Mouse (Mus musculus): ENCODE measurements at regions not wholly inside any gene's neighbourhood (a gene's known extent, or its start where the extent isn't known, plus 50 kb on each side); places are given as distances from the start of the nearest gene placed in this dataset.
A peak's percentile ranks its signal among the peaks of the same experiment; 100 is the strongest.

GRCm38 (mm10) chr4:21222631-21223030, 463.1 kb downstream of the Prdm13 start:
- 0 out of 2 replicates have a peak, but pooled peaks have one; percentile 47 for ATAC-seq (ENCODE audit: insufficient read depth, low FRiP score, low read depth)
- Histone ChIP-seq H3K9ac (no peak overlapping the region), H3K9me3 (no peaks in the 10 kb centered on the region), H3K4me2 (no peak overlapping the region), H3K36me3 (no peaks in the 10 kb centered on the region), H3K27me3 (replicated peaks) (no peaks in the 10 kb centered on the region), H3K4me3 (replicated peaks) (no peak overlapping the region), H3K4me1 (no peaks in the 10 kb centered on the region), H3K27ac (no peak overlapping the region)
- WGBS, result 32% methylated on average over 4 of the region's 4 CpGs

GRCm38 (mm10) chr4:21207617-21208016, 478.1 kb downstream of the Prdm13 start:
- Histone ChIP-seq H3K9ac (no peak overlapping the region), H3K36me3 (no peaks in the 10 kb centered on the region), H3K27me3 (replicated peaks) (no peaks in the 10 kb centered on the region), H3K27ac (no peak overlapping the region), H3K4me2 (no peak overlapping the region), H3K4me1 (no peaks in the 10 kb centered on the region), H3K4me3 (replicated peaks) (no peak overlapping the region), H3K9me3 (no peaks in the 10 kb centered on the region)
- 90% methylated on average over 4 of the region's 4 CpGs for WGBS
- ATAC-seq (ENCODE audit: insufficient read depth, low FRiP score, low read depth), result no peak

- Histone ChIP-seq H3K4me3 (replicated peaks) (no peak overlapping the region), H3K9ac (no peak overlapping the region), H3K4me2 (no peak overlapping the region), H3K9me3 (no peaks in the 10 kb centered on the region), H3K36me3 (no peaks in the 10 kb centered on the region), H3K27me3 (replicated peaks) (no peaks in the 10 kb centered on the region), H3K27ac (no peak overlapping the region), H3K4me1 (no peaks in the 10 kb centered on the region)
- ATAC-seq (ENCODE audit: insufficient read depth, low FRiP score, low read depth), result no peak
- WGBS, result 81% methylated on average over 1 of the region's 1 CpGs
Measured at GRCm38 (mm10) chr4:21195620-21196019, 490.1 kb downstream of the Prdm13 start.

- Histone ChIP-seq H3K9me3 (no peaks in the 10 kb centered on the region), H3K4me2 (no peak overlapping the region), H3K27ac (no peak overlapping the region), H3K4me3 (replicated peaks) (no peak overlapping the region), H3K4me1 (no peaks in the 10 kb centered on the region), H3K9ac (no peak overlapping the region), H3K36me3 (no peaks in the 10 kb centered on the region), H3K27me3 (replicated peaks) (no peaks in the 10 kb centered on the region)
- ATAC-seq (ENCODE audit: insufficient read depth, low FRiP score, low read depth), result no peak
- 79% methylated on average over 6 of the region's 6 CpGs for WGBS
Measured at GRCm38 (mm10) chr4:21173789-21174188, 512.0 kb downstream of the Prdm13 start.

GRCm38 (mm10) chr4:21173019-21173418, 512.7 kb downstream of the Prdm13 start:
- no peaks in the 10 kb centered on the region for H3K9me3 ChIP-seq
- no peak overlapping the region for H3K4me2 ChIP-seq
- no peak overlapping the region for H3K4me3 ChIP-seq (replicated peaks)
- H3K9ac ChIP-seq, result no peak overlapping the region
- no peaks in the 10 kb centered on the region for H3K4me1 ChIP-seq
- no peak for ATAC-seq (ENCODE audit: insufficient read depth, low FRiP score, low read depth)
- H3K36me3 ChIP-seq, result no peaks in the 10 kb centered on the region
- 91% methylated on average over 1 of the region's 1 CpGs for WGBS
- no peak overlapping the region for H3K27ac ChIP-seq
- H3K27me3 ChIP-seq (replicated peaks), result no peaks in the 10 kb centered on the region

GRCm38 (mm10) chr4:21170734-21171133, 515.0 kb downstream of the Prdm13 start:
- Histone ChIP-seq H3K27me3 (replicated peaks) (no peaks in the 10 kb centered on the region), H3K9me3 (no peaks in the 10 kb centered on the region), H3K4me2 (no peak overlapping the region), H3K4me3 (replicated peaks) (no peak overlapping the region), H3K27ac (no peak overlapping the region), H3K9ac (no peak overlapping the region), H3K36me3 (no peaks in the 10 kb centered on the region), H3K4me1 (no peaks in the 10 kb centered on the region)
- ATAC-seq (ENCODE audit: insufficient read depth, low FRiP score, low read depth), result no peak
- 74% methylated on average over 3 of the region's 3 CpGs for WGBS

GRCm38 (mm10) chr4:21162124-21162523, 523.6 kb downstream of the Prdm13 start:
- Histone ChIP-seq H3K9ac (no peak overlapping the region), H3K27ac (no peak overlapping the region), H3K4me2 (no peak overlapping the region), H3K9me3 (no peaks in the 10 kb centered on the region), H3K4me3 (replicated peaks) (no peak overlapping the region), H3K27me3 (replicated peaks) (no peaks in the 10 kb centered on the region), H3K36me3 (no peaks in the 10 kb centered on the region), H3K4me1 (no peaks in the 10 kb centered on the region)
- ATAC-seq (ENCODE audit: insufficient read depth, low FRiP score, low read depth), result no peak

GRCm38 (mm10) chr4:21125892-21126291, 559.9 kb downstream of the Prdm13 start:
- Histone ChIP-seq H3K4me2 (no peak overlapping the region), H3K27ac (no peak overlapping the region), H3K27me3 (replicated peaks) (no peaks in the 10 kb centered on the region), H3K4me3 (replicated peaks) (no peak overlapping the region), H3K4me1 (no peaks in the 10 kb centered on the region), H3K36me3 (no peaks in the 10 kb centered on the region), H3K9ac (no peak overlapping the region), H3K9me3 (no peaks in the 10 kb centered on the region)
- no peak for ATAC-seq (ENCODE audit: insufficient read depth, low FRiP score, low read depth)
- 86% methylated on average over 1 of the region's 1 CpGs for WGBS

- Histone ChIP-seq H3K9me3 (no peaks in the 10 kb centered on the region), H3K4me1 (no peaks in the 10 kb centered on the region), H3K36me3 (no peaks in the 10 kb centered on the region), H3K4me2 (no peak overlapping the region), H3K9ac (no peak overlapping the region), H3K27ac (no peak overlapping the region), H3K27me3 (replicated peaks) (no peaks in the 10 kb centered on the region), H3K4me3 (replicated peaks) (no peak overlapping the region)
- no peak for ATAC-seq (ENCODE audit: insufficient read depth, low FRiP score, low read depth)
- WGBS, result 80% methylated on average over 1 of the region's 1 CpGs
Measured at GRCm38 (mm10) chr4:21095741-21096140, 590.0 kb downstream of the Prdm13 start.

- H3K4me2 ChIP-seq, result no peak overlapping the region
- H3K4me3 ChIP-seq (replicated peaks), result no peak overlapping the region
- H3K27ac ChIP-seq, result no peak overlapping the region
- no peak for ATAC-seq (ENCODE audit: insufficient read depth, low FRiP score, low read depth)
- no peak overlapping the region for H3K9ac ChIP-seq
- H3K4me1 ChIP-seq, result no peaks in the 10 kb centered on the region
- H3K27me3 ChIP-seq (replicated peaks), result no peaks in the 10 kb centered on the region
- H3K9me3 ChIP-seq, result no peaks in the 10 kb centered on the region
- 84% methylated on average over 3 of the region's 3 CpGs for WGBS
- H3K36me3 ChIP-seq, result no peaks in the 10 kb centered on the region
Measured at GRCm38 (mm10) chr4:21070198-21070785, 615.5 kb downstream of the Prdm13 start.
